Comparison of ENCODE assay signal across 9 mouse cellular contexts in genomic region chr9:100359934-100360716, GRCm38 (mm10).
DNase-seq lines count a peak whose midpoint lies in the region; ATAC-seq and TF ChIP-seq lines count a peak whose summit lies in the region.
"Had no signal": no experiment of that assay in that cellular context is flagged by ENCODE, and none has a peak within 500 bp of the region (broad histone marks: within the 10 kb centered on the region; RNA-seq: fewer than 3 reads in every experiment).

No protein-coding gene starts in this region.

- 61% methylated on average over 9 of the region's 9 CpGs for WGBS in lung, adult 2 months
- WGBS in lung, embryonic 14.5 days, result 68% methylated on average over 9 of the region's 9 CpGs

- ATAC-seq in lung, embryonic 14.5 days (ENCODE audit: insufficient read depth), result peak; percentile 31

- H3K4me2 ChIP-seq in lung, embryonic 14.5 days, result no peak overlapping the region
- H3K4me2 ChIP-seq: heart, embryonic 13.5 days had no signal

- no peaks in the 10 kb centered on the region for H3K4me1 ChIP-seq in lung, adult 2 months (ENCODE audit: control insufficient read depth, insufficient read depth, low read length)
- no peaks in the 10 kb centered on the region for H3K4me1 ChIP-seq in lung, embryonic 14.5 days (ENCODE audit: insufficient read depth)

- no peak overlapping the region for H3K4me3 ChIP-seq in lung, adult 2 months (replicated peaks; ENCODE audit: extremely low read depth, low read depth, low read length)
- H3K4me3 ChIP-seq in lung, embryonic 14.5 days (ENCODE audit: low read depth, low read length), result no peak overlapping the region
- H3K4me3 ChIP-seq: heart, embryonic 13.5 days had no signal

- TF ChIP-seq CTCF in lung, adult 2 months (IDR thresholded peaks at IDR 0.05; ENCODE audit: insufficient read depth, low read length), result peak; percentile 23; the same call in 1 of the 2 replicates
- peak; percentile 52 for TF ChIP-seq CTCF in lung, embryonic 14.5 days (IDR thresholded peaks at IDR 0.05; ENCODE audit: low read depth)

- H3K27me3 ChIP-seq in lung, embryonic 14.5 days (ENCODE audit: insufficient read depth, low read length), result no peaks in the 10 kb centered on the region
- H3K27me3 ChIP-seq: heart, embryonic 13.5 days had no signal

- H3K9me3 ChIP-seq in lung, embryonic 14.5 days (ENCODE audit: low read depth, low read length), result no peaks in the 10 kb centered on the region
- H3K9me3 ChIP-seq: heart, embryonic 13.5 days had no signal

- no peak overlapping the region for H3K9ac ChIP-seq in lung, embryonic 14.5 days
- H3K9ac ChIP-seq: heart, embryonic 13.5 days had no signal

- TF ChIP-seq POLR2A in lung, adult 2 months (IDR thresholded peaks at IDR 0.05; ENCODE audit: borderline replicate concordance, extremely low read depth, low read depth, low read length), result no peak

- no peak overlapping the region for H3K27ac ChIP-seq in lung, embryonic 14.5 days (ENCODE audit: low read depth)
- H3K27ac ChIP-seq: heart, embryonic 13.5 days had no signal

- DNase-seq in adrenal gland, postnatal 10 days, result peak; percentile 40
- no peak for DNase-seq in adrenal gland, postnatal 4 days (ENCODE audit: low spot score in 2 of 2)
- peak; percentile 6 for DNase-seq in lung, adult 2 months
- no peak for DNase-seq in lung, postnatal 25 days (ENCODE audit: low spot score)
- DNase-seq in embryo, embryonic 11.5 days (ENCODE audit: low read depth, low spot score), result peak; percentile 26
- peak; percentile 63 for DNase-seq in lung, embryonic 14.5 days
- DNase-seq in right cerebral cortex, adult 2 months (ENCODE audit: low spot score in 2 of 2), result no peak
- DNase-seq in ovary, postnatal 10 days (ENCODE audit: low spot score), result no peak

- no peaks in the 10 kb centered on the region for H3K36me3 ChIP-seq in lung, embryonic 14.5 days (ENCODE audit: insufficient read depth)
- H3K36me3 ChIP-seq: heart, embryonic 13.5 days had no signal

Comparison
In these comparisons a context has a peak if more than half of its experiments do, and no peak if none do; other contexts are left out.
1. DNase-seq: peak in adrenal gland, postnatal 10 days (single experiment), lung, adult 2 months (single experiment), embryo, embryonic 11.5 days (single experiment) and lung, embryonic 14.5 days (single experiment); none in adrenal gland, postnatal 4 days (0 of 2), lung, postnatal 25 days (single experiment), right cerebral cortex, adult 2 months (0 of 2) and ovary, postnatal 10 days (single experiment).